Mouse (Mus musculus): Measurements from ENCODE around the gene Adcy5.

The Adcy5 gene

GRCm38 (mm10) chr16:35317460-35317859 is 162.8 kb downstream of the Adcy5 start:
- DNase-seq (ENCODE audit: low read depth), result no peak

- no peak for DNase-seq (ENCODE audit: low read depth)
Measured at GRCm38 (mm10) chr16:35318397-35318796, 163.7 kb downstream of the Adcy5 start.

- DNase-seq (ENCODE audit: low read depth), result peak; percentile 44
Measured at GRCm38 (mm10) chr16:35319335-35319734, 164.7 kb downstream of the Adcy5 start.

- no peak for DNase-seq (ENCODE audit: low read depth)
Measured at GRCm38 (mm10) chr16:35319773-35320172, 165.1 kb downstream of the Adcy5 start.

GRCm38 (mm10) chr16:35330451-35330850 is 175.8 kb downstream of the Adcy5 start:
- no peak for DNase-seq (ENCODE audit: low read depth)
